In genomic region chr16:57672251-57672650, GRCm38 (mm10) we compare ENCODE assay signal across 28 mouse cellular contexts.
DNase-seq lines count a peak whose midpoint lies in the region; ATAC-seq lines count a peak whose summit lies in the region.
"Had no signal": no experiment of that assay in that cellular context is flagged by ENCODE, and none has a peak within 500 bp of the region (broad histone marks: within the 10 kb centered on the region; RNA-seq: fewer than 3 reads in every experiment).

No protein-coding gene starts in this region.

- 62% methylated on average over 2 of the region's 2 CpGs for WGBS in forebrain, embryonic 14.5 days

- no peak overlapping the region for H3K4me2 ChIP-seq in forebrain, embryonic 14.5 days (ENCODE audit: low read length)
- H3K4me2 ChIP-seq: embryonic facial prominence, embryonic 13.5 days; forebrain, embryonic 13.5 days; heart, embryonic 12.5 days; heart, embryonic 15.5 days; hindbrain, embryonic 13.5 days; intestine, embryonic 15.5 days had no signal

- DNase-seq in adrenal gland, adult 2 months: peak; percentile 44
- DNase-seq in adrenal gland, postnatal 4 days (ENCODE audit: low spot score in 2 of 2): no peak
- peak; percentile 45 for DNase-seq in adrenal gland, adult 8-10 months
- DNase-seq in adrenal gland, postnatal 36 days: peak; percentile 11 to 24
- DNase-seq in frontal cortex, postnatal 14 days (ENCODE audit: low spot score in 2 of 2): no peak
- no peak for DNase-seq in cerebellum, adult 9-10 months
- no peak for DNase-seq in forebrain, embryonic 14.5 days (ENCODE audit: low spot score)
- DNase-seq: cerebellum, adult 18-20 months; cerebellum, adult 9-11 months; cerebellum, postnatal 25 days; embryo, embryonic 11 days; forebrain, postnatal 0 days; gastrocnemius, postnatal 25 days; heart, postnatal 10 days; heart, postnatal 36 days; kidney, adult 11 months; kidney, adult 8-10 months had no signal

- H3K4me3 ChIP-seq in forebrain, embryonic 14.5 days (ENCODE audit: low read depth, low read length): no peak overlapping the region
- H3K4me3 ChIP-seq: embryonic facial prominence, embryonic 10.5 days; embryonic facial prominence, embryonic 13.5 days; forebrain, embryonic 10.5 days; forebrain, embryonic 13.5 days; heart, embryonic 12.5 days; heart, embryonic 15.5 days; hindbrain, embryonic 10.5 days; hindbrain, embryonic 13.5 days; intestine, embryonic 15.5 days had no signal

- no peaks in the 10 kb centered on the region for H3K27me3 ChIP-seq in forebrain, embryonic 14.5 days (replicated peaks; ENCODE audit: control insufficient read depth, insufficient read depth, low read length)
- H3K27me3 ChIP-seq: embryonic facial prominence, embryonic 13.5 days; forebrain, embryonic 13.5 days; heart, embryonic 12.5 days; heart, embryonic 15.5 days; hindbrain, embryonic 13.5 days; intestine, embryonic 15.5 days; Patski had no signal

- H3K9ac ChIP-seq in forebrain, embryonic 14.5 days (ENCODE audit: low read length): no peak overlapping the region
- H3K9ac ChIP-seq: embryonic facial prominence, embryonic 13.5 days; forebrain, embryonic 13.5 days; forebrain, postnatal 0 days; heart, embryonic 12.5 days; heart, embryonic 15.5 days; hindbrain, embryonic 13.5 days; intestine, embryonic 15.5 days had no signal

- H3K9me3 ChIP-seq in forebrain, embryonic 14.5 days (replicated peaks; ENCODE audit: control insufficient read depth, low read length): no peaks in the 10 kb centered on the region
- H3K9me3 ChIP-seq: embryonic facial prominence, embryonic 10.5 days; embryonic facial prominence, embryonic 13.5 days; forebrain, embryonic 10.5 days; forebrain, embryonic 13.5 days; heart, embryonic 12.5 days; heart, embryonic 15.5 days; hindbrain, embryonic 10.5 days; hindbrain, embryonic 13.5 days; intestine, embryonic 15.5 days had no signal

- no peaks in the 10 kb centered on the region for H3K36me3 ChIP-seq in forebrain, embryonic 14.5 days (ENCODE audit: control insufficient read depth, insufficient read depth, low read length)
- H3K36me3 ChIP-seq: embryonic facial prominence, embryonic 10.5 days; embryonic facial prominence, embryonic 13.5 days; forebrain, embryonic 10.5 days; heart, embryonic 12.5 days; heart, embryonic 15.5 days; hindbrain, embryonic 10.5 days; hindbrain, embryonic 13.5 days; intestine, embryonic 15.5 days had no signal

- ATAC-seq in forebrain, embryonic 14.5 days: no peak
- ATAC-seq: forebrain, embryonic 13.5 days; forebrain, postnatal 0 days; hindbrain, embryonic 16.5 days; intestine, embryonic 15.5 days had no signal

- no peak overlapping the region for H3K27ac ChIP-seq in forebrain, embryonic 14.5 days (ENCODE audit: low read depth, low read length)
- H3K27ac ChIP-seq: embryonic facial prominence, embryonic 10.5 days; embryonic facial prominence, embryonic 13.5 days; forebrain, embryonic 10.5 days; forebrain, embryonic 13.5 days; heart, embryonic 15.5 days; hindbrain, embryonic 10.5 days; hindbrain, embryonic 13.5 days; intestine, embryonic 15.5 days had no signal

- no peaks in the 10 kb centered on the region for H3K4me1 ChIP-seq in forebrain, embryonic 14.5 days (ENCODE audit: control insufficient read depth, insufficient read depth, low read length)
- H3K4me1 ChIP-seq: embryonic facial prominence, embryonic 10.5 days; forebrain, embryonic 10.5 days; forebrain, embryonic 13.5 days; heart, embryonic 12.5 days; heart, embryonic 15.5 days; hindbrain, embryonic 10.5 days; hindbrain, embryonic 13.5 days; intestine, embryonic 15.5 days had no signal

Comparison
In these comparisons a context has a peak if more than half of its experiments do, and no peak if none do; other contexts are left out.
1. DNase-seq: peak in adrenal gland, adult 2 months (single experiment), adrenal gland, adult 8-10 months (single experiment) and adrenal gland, postnatal 36 days (2 of 2); none in adrenal gland, postnatal 4 days (0 of 2), frontal cortex, postnatal 14 days (0 of 2), cerebellum, adult 9-10 months (single experiment) and forebrain, embryonic 14.5 days (single experiment).